13 mouse cellular contexts compared by ENCODE assay signal in the genomic region with DNA sequence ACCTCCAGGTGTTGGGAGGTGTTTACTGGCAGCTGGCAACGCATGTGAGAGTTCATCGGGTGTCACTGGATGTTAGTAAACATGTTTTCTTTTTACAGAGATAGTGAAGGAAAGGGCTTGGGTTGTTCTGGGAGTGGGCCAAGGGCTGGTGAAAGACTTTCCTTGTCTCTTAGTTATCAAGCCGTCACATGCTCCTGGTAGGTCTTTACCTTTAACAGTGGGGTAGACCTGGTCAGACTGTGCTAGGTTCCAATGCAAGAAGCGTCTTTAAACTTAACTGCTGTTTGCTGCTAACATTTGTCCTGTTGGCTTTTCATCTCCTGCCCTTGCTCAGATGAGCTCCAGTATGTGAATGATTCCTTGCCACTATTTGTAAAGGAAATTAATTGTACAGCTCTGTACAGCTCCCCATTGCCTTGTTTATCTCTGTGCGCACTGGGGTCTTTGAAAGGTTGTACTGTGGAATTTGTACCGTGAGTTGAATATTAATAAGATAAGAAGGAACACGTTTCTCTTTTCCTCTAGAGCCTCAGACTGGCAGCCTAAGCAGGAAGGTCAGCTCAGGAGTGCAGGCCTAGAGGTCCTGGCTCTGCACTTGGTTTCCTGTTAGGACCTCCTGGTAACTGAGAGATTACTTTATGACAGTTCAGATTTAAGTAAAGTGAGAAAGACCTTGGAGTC.
DNase-seq lines count a peak whose midpoint lies in the region; ATAC-seq and TF ChIP-seq lines count a peak whose summit lies in the region.
"Had no signal": no experiment of that assay in that cellular context is flagged by ENCODE, and none has a peak within 500 bp of the region (broad histone marks: within the 10 kb centered on the region; RNA-seq: fewer than 3 reads in every experiment).

No protein-coding gene starts in this region.

- no peaks in the 10 kb centered on the region for H3K27me3 ChIP-seq in hindbrain, embryonic 14.5 days (ENCODE audit: control insufficient read depth, insufficient read depth, low read length)
- H3K27me3 ChIP-seq in hindbrain, embryonic 10.5 days (ENCODE audit: insufficient read depth, poor library complexity, severe bottlenecking), result no peaks in the 10 kb centered on the region
- H3K27me3 ChIP-seq in neural tube, embryonic 13.5 days, result no peaks in the 10 kb centered on the region
- H3K27me3 ChIP-seq in neural tube, embryonic 15.5 days (replicated peaks), result no peaks in the 10 kb centered on the region
- no peaks in the 10 kb centered on the region for H3K27me3 ChIP-seq in kidney, embryonic 16.5 days (ENCODE audit: insufficient read depth, low read length)

- no peaks in the 10 kb centered on the region for H3K36me3 ChIP-seq in hindbrain, embryonic 14.5 days (replicated peaks; ENCODE audit: control insufficient read depth, insufficient read depth)
- H3K36me3 ChIP-seq in hindbrain, embryonic 10.5 days, result no peaks in the 10 kb centered on the region
- H3K36me3 ChIP-seq in neural tube, embryonic 13.5 days, result no peaks in the 10 kb centered on the region
- no peaks in the 10 kb centered on the region for H3K36me3 ChIP-seq in neural tube, embryonic 15.5 days
- H3K36me3 ChIP-seq in kidney, embryonic 16.5 days (ENCODE audit: insufficient read depth, low read length), result no peaks in the 10 kb centered on the region

- no peak overlapping the region for H3K4me3 ChIP-seq in hindbrain, embryonic 14.5 days (replicated peaks; ENCODE audit: low read length)
- no peak overlapping the region for H3K4me3 ChIP-seq in hindbrain, embryonic 10.5 days
- no peak overlapping the region for H3K4me3 ChIP-seq in neural tube, embryonic 13.5 days
- H3K4me3 ChIP-seq in neural tube, embryonic 15.5 days (replicated peaks), result no peak overlapping the region
- H3K4me3 ChIP-seq in kidney, embryonic 16.5 days (ENCODE audit: low read length), result no peak overlapping the region
- no peak overlapping the region for H3K4me3 ChIP-seq in lung, adult 2 months (replicated peaks; ENCODE audit: extremely low read depth, low read depth, low read length)

- TF ChIP-seq CTCF in lung, adult 2 months (IDR thresholded peaks at IDR 0.05; ENCODE audit: insufficient read depth, low read length), result no peak

- peak; percentile 43; the same call in 1 of the 2 replicates for ATAC-seq in hindbrain, embryonic 14.5 days (ENCODE audit: low FRiP score)
- peak; percentile 36; the same call in 1 of the 2 replicates for ATAC-seq in neural tube, embryonic 13.5 days (ENCODE audit: low read depth)
- ATAC-seq in neural tube, embryonic 15.5 days (ENCODE audit: low FRiP score), result no peak
- ATAC-seq in kidney, embryonic 16.5 days (ENCODE audit: low FRiP score, low TSS enrichment), result peak; percentile 63

- no peaks in the 10 kb centered on the region for H3K9me3 ChIP-seq in hindbrain, embryonic 14.5 days (ENCODE audit: control insufficient read depth, low read length)
- H3K9me3 ChIP-seq in hindbrain, embryonic 10.5 days, result no peaks in the 10 kb centered on the region
- no peaks in the 10 kb centered on the region for H3K9me3 ChIP-seq in neural tube, embryonic 13.5 days
- no peaks in the 10 kb centered on the region for H3K9me3 ChIP-seq in neural tube, embryonic 15.5 days (replicated peaks)
- H3K9me3 ChIP-seq in kidney, embryonic 16.5 days (ENCODE audit: low read length), result no peaks in the 10 kb centered on the region

- DNase-seq in hindbrain, embryonic 14.5 days (ENCODE audit: low spot score), result no peak
- DNase-seq in hindbrain, embryonic 10.5 days (ENCODE audit: low spot score), result no peak
- peak; percentile 67 for DNase-seq in yolk sac, embryonic 10.5 days (ENCODE audit: low spot score)
- DNase-seq in lung, adult 2 months, result no peak
- no peak for DNase-seq in lung, postnatal 25 days (ENCODE audit: low spot score)
- DNase-seq: cerebellum, adult 18-20 months; heart, adult 11 months; heart, postnatal 4 days; left cerebral cortex, postnatal 4 days; thymus, postnatal 4 days had no signal

- H3K9ac ChIP-seq in hindbrain, embryonic 14.5 days, result no peak overlapping the region
- no peak overlapping the region for H3K9ac ChIP-seq in neural tube, embryonic 13.5 days
- H3K9ac ChIP-seq in neural tube, embryonic 15.5 days (replicated peaks), result no peak overlapping the region
- no peak overlapping the region for H3K9ac ChIP-seq in kidney, embryonic 16.5 days (replicated peaks; ENCODE audit: low read length)

- H3K27ac ChIP-seq in hindbrain, embryonic 14.5 days, result no peak overlapping the region
- H3K27ac ChIP-seq in hindbrain, embryonic 10.5 days, result no peak overlapping the region
- 0 out of 2 replicates have a peak overlapping the region, but pooled peaks have one; percentile 7 for H3K27ac ChIP-seq in neural tube, embryonic 13.5 days (replicated peaks)
- no peak overlapping the region for H3K27ac ChIP-seq in neural tube, embryonic 15.5 days (replicated peaks)
- H3K27ac ChIP-seq in kidney, embryonic 16.5 days (ENCODE audit: low read length), result peak overlapping the region; percentile 41

- TF ChIP-seq POLR2A in lung, adult 2 months (IDR thresholded peaks at IDR 0.05; ENCODE audit: borderline replicate concordance, extremely low read depth, low read depth, low read length), result no peak

- peaks cover 6% of the 10 kb centered on the region; the same call in 1 of the 2 replicates for H3K4me1 ChIP-seq in hindbrain, embryonic 14.5 days (replicated peaks; ENCODE audit: control insufficient read depth, insufficient read depth, low read length)
- H3K4me1 ChIP-seq in hindbrain, embryonic 10.5 days (replicated peaks), result no peaks in the 10 kb centered on the region
- H3K4me1 ChIP-seq in neural tube, embryonic 13.5 days (replicated peaks), result peaks cover 9% of the 10 kb centered on the region; the same call in 1 of the 2 replicates
- H3K4me1 ChIP-seq in neural tube, embryonic 15.5 days, result no peaks in the 10 kb centered on the region
- peaks cover 4% of the 10 kb centered on the region; the same call in 1 of the 2 replicates for H3K4me1 ChIP-seq in kidney, embryonic 16.5 days (ENCODE audit: insufficient read depth, low read length)
- H3K4me1 ChIP-seq in lung, adult 2 months (ENCODE audit: control insufficient read depth, insufficient read depth, low read length), result no peaks in the 10 kb centered on the region

- 54% methylated on average over 7 of the region's 7 CpGs for WGBS in hindbrain, embryonic 14.5 days
- WGBS in hindbrain, embryonic 10.5 days, result 75% methylated on average over 7 of the region's 7 CpGs
- 59% methylated on average over 7 of the region's 7 CpGs for WGBS in neural tube, embryonic 13.5 days
- WGBS in neural tube, embryonic 15.5 days, result 43% methylated on average over 7 of the region's 7 CpGs
- WGBS in kidney, embryonic 16.5 days, result 51% methylated on average over 7 of the region's 7 CpGs
- WGBS in lung, adult 2 months, result 37% methylated on average over 7 of the region's 7 CpGs

- H3K4me2 ChIP-seq in hindbrain, embryonic 14.5 days (replicated peaks), result no peak overlapping the region
- no peak overlapping the region for H3K4me2 ChIP-seq in neural tube, embryonic 13.5 days
- H3K4me2 ChIP-seq in neural tube, embryonic 15.5 days, result no peak overlapping the region
- H3K4me2 ChIP-seq in kidney, embryonic 16.5 days (replicated peaks; ENCODE audit: low read depth, low read length), result no peak overlapping the region

Comparison
In these comparisons a context has a peak if more than half of its experiments do, and no peak if none do; other contexts are left out.
1. H3K27ac ChIP-seq: peak in neural tube, embryonic 13.5 days (single experiment) and kidney, embryonic 16.5 days (single experiment); none in hindbrain, embryonic 14.5 days (single experiment), hindbrain, embryonic 10.5 days (single experiment) and neural tube, embryonic 15.5 days (single experiment).